Mouse (Mus musculus): Measurements from ENCODE around the gene Nup93.

Nup93 gene

GRCm38 (mm10) chr8:94320036-94320435 is 105.7 kb downstream of the Nup93 start:
- DNase-seq (ENCODE audit: low read depth), result no peak

GRCm38 (mm10) chr8:94322083-94322482 is 107.7 kb downstream of the Nup93 start:
- no peak for DNase-seq (ENCODE audit: low read depth)

GRCm38 (mm10) chr8:94323041-94323440 is 108.7 kb downstream of the Nup93 start:
- peak; percentile 36 for DNase-seq (ENCODE audit: low read depth)

GRCm38 (mm10) chr8:94324071-94324470 is 109.7 kb downstream of the Nup93 start:
- peak; percentile 28 for DNase-seq (ENCODE audit: low read depth)

- no peak for DNase-seq (ENCODE audit: low read depth)
Observed at GRCm38 (mm10) chr8:94326016-94326415, 111.7 kb downstream of the Nup93 start.

GRCm38 (mm10) chr8:94328932-94329728 is 114.8 kb downstream of the Nup93 start, which contains the start of gene Slc12a3:
TSS of gene Slc12a3 (plus strand) at chr8:94329201.
- DNase-seq (ENCODE audit: low read depth), result peak; percentile 26

- DNase-seq (ENCODE audit: low read depth), result peak; percentile 82
Observed at GRCm38 (mm10) chr8:94330733-94331132, 116.4 kb downstream of the Nup93 start.

GRCm38 (mm10) chr8:94333345-94333744 is 119.0 kb downstream of the Nup93 start:
- peak; percentile 71 for DNase-seq (ENCODE audit: low read depth)

- peak; percentile 52 for DNase-seq (ENCODE audit: low read depth)
Observed at GRCm38 (mm10) chr8:94337559-94337958, 123.2 kb downstream of the Nup93 start.

- DNase-seq (ENCODE audit: low read depth), result no peak
Observed at GRCm38 (mm10) chr8:94340796-94341195, 126.4 kb downstream of the Nup93 start.

- no peak for DNase-seq (ENCODE audit: low read depth)
Observed at GRCm38 (mm10) chr8:94342691-94343090, 128.3 kb downstream of the Nup93 start.

- DNase-seq (ENCODE audit: low read depth), result peak; percentile 78
Observed at GRCm38 (mm10) chr8:94343290-94343689, 128.9 kb downstream of the Nup93 start.

- DNase-seq (ENCODE audit: low read depth), result no peak
Observed at GRCm38 (mm10) chr8:94343778-94344320, 129.5 kb downstream of the Nup93 start.

GRCm38 (mm10) chr8:94345657-94346056 is 131.3 kb downstream of the Nup93 start:
- no peak for DNase-seq (ENCODE audit: low read depth)

GRCm38 (mm10) chr8:94346264-94346663 is 131.9 kb downstream of the Nup93 start:
- DNase-seq (ENCODE audit: low read depth), result no peak

GRCm38 (mm10) chr8:94348425-94348824 is 134.1 kb downstream of the Nup93 start:
- peak; percentile 65 for DNase-seq (ENCODE audit: low read depth)

GRCm38 (mm10) chr8:94354069-94354531 is 139.7 kb downstream of the Nup93 start:
- no peak for DNase-seq (ENCODE audit: low read depth)

GRCm38 (mm10) chr8:94354571-94354970 is 140.2 kb downstream of the Nup93 start:
- DNase-seq (ENCODE audit: low read depth), result peak; percentile 61

GRCm38 (mm10) chr8:94357220-94357619 is 142.9 kb downstream of the Nup93 start:
- DNase-seq (ENCODE audit: low read depth), result no peak

- no peak for DNase-seq (ENCODE audit: low read depth)
Observed at GRCm38 (mm10) chr8:94358541-94358940, 144.2 kb downstream of the Nup93 start.

GRCm38 (mm10) chr8:94361774-94362431 is 147.5 kb downstream of the Nup93 start:
- DNase-seq (ENCODE audit: low read depth), result no peak

- no peak for DNase-seq (ENCODE audit: low read depth)
Observed at GRCm38 (mm10) chr8:94362607-94363239, 148.4 kb downstream of the Nup93 start.
